Mouse (Mus musculus) testis, adult 2 months (tissue): ENCODE data around the gene Pcbp2.

Experiments used
- CTCF ChIP-seq: fragments of 200-500 bp; IDR thresholded peaks from 2 replicates; pipeline ENCODE4 v1.5.1; 2012; ENCODE audit warnings: low read depth, mild to moderate bottlenecking, inconsistent platforms, low read length, moderate library complexity; ENCODE audit not compliant: control insufficient read depth, insufficient read depth, insufficient replicate concordance
- POLR2A ChIP-seq: fragments of 200-500 bp; IDR thresholded peaks from 2 replicates; pipeline ENCODE4 v1.6.1; 2012; ENCODE audit warnings: low read depth, mild to moderate bottlenecking, inconsistent platforms, low read length, moderate library complexity; ENCODE audit not compliant: control insufficient read depth

DNA sequence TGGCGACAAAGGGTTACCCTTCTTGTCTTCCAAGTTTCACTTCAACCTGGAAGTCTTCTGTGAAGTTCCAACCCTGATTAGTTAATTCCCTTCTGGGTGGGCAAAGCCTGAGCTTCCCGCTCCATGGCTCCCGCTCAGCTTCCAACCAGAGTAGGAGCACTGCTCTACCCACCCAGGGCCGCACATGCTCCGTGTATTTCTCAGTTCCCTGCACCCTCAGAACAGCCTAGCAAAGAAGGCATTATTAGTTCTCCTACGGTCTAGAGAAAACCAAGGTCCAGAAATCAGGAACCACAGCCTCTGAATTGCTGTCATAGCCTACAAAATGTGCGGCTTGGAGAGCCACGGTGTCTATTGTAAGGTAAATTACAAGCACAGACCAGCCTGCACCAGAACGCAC, 39.8 kb downstream of the Pcbp2 start:
- TF ChIP-seq CTCF (no peak), POLR2A (no peak)
